Mouse (Mus musculus) G1E (cell line): Measurements from ENCODE around the gene Ssh1. TPM values are rescaled to one million over a fixed set of nuclear protein-coding genes. Genes with fewer than 3 reads are reported as not detected.

Source experiments
- ATAC-seq: 2 replicates; pipeline ENCODE4 v1.8.0; 2016; ENCODE audit warnings: mild to moderate bottlenecking; ENCODE audit not compliant: insufficient number of reproducible peaks, poor library complexity, low FRiP score, severe bottlenecking; ENCODE audit errors: extremely low read depth
- DNase-seq: peaks from one replicate; pipeline ENCODE4 v3.0.0; 2012; ENCODE audit warnings: low spot score
- H3K27me3 ChIP-seq: 2 replicates; pipeline ENCODE4 v1.6.1; 2012; ENCODE audit warnings: mild to moderate bottlenecking, low read length, inconsistent platforms; ENCODE audit not compliant: insufficient read depth
- H3K36me3 ChIP-seq: replicated peaks from 2 replicates; pipeline ENCODE3; 2012; ENCODE audit warnings: mild to moderate bottlenecking, inconsistent platforms
- H3K4me1 ChIP-seq: 2 replicates; pipeline ENCODE4 v1.6.1; 2012; ENCODE audit warnings: low read depth, low read length, inconsistent platforms, mixed read lengths; ENCODE audit not compliant: insufficient read depth
- H3K4me3 ChIP-seq: 2 replicates; pipeline ENCODE4 v1.5.1; 2012; ENCODE audit warnings: low read depth, mild to moderate bottlenecking, inconsistent platforms, low read length, moderate library complexity, mixed read lengths
- H3K9me3 ChIP-seq: replicated peaks from 2 replicates; pipeline ENCODE4 v1.6.1; 2012; ENCODE audit warnings: inconsistent platforms
- CTCF ChIP-seq: IDR thresholded peaks from 2 replicates; pipeline ENCODE4 v1.5.1; 2012; ENCODE audit warnings: low read depth, low read length, inconsistent platforms, mixed read lengths
- GATA1 ChIP-seq: IDR thresholded peaks from 2 replicates; pipeline ENCODE4 v1.6.1; 2012; ENCODE audit warnings: borderline replicate concordance, low read length, inconsistent platforms, mixed read lengths
- GATA2 ChIP-seq: IDR thresholded peaks from 2 replicates; pipeline ENCODE4 v1.6.1; 2012; ENCODE audit warnings: low read depth, low read length, inconsistent platforms, borderline replicate concordance
- POLR2AphosphoS5 ChIP-seq: IDR thresholded peaks from 2 replicates; pipeline ENCODE4 v1.6.1; 2012; ENCODE audit warnings: low read depth, low read length, inconsistent platforms; ENCODE audit not compliant: insufficient replicate concordance
- TAL1 ChIP-seq: conservative IDR thresholded peaks from 2 replicates; pipeline ENCODE4 v1.6.1; 2012; ENCODE audit warnings: low read depth, low read length, inconsistent platforms, mixed read lengths
- polyA plus RNA-seq: library from polyadenylated mRNA; stranded (reverse); fragments of >175 nt; gene quantifications from 2 replicates; pipeline ENCODE4 v1.2.3, GENCODE M21; 2012
- total RNA-seq, 2 experiments: library from RNA; stranded (forward) in 1 of 2; stranded (reverse) in 1 of 2; fragments of 200-1000 nt in 1 of 2; fragments of >200 nt in 1 of 2; fragmentation: Nextera tagmentation in 1 of 2; gene quantifications; 2 replicates each; pipeline ENCODE4 v1.2.3; 2014 to 2017

The Ssh1 gene
- total and polyA plus RNA-seq, 3 experiments = 3.3 to 28.4 (median 13.8) TPM

- H3K4me3 ChIP-seq = no peak overlapping the region
- H3K9me3 ChIP-seq = no peaks in the 10 kb centered on the region
- peaks cover 70% of the 10 kb centered on the region for H3K4me1 ChIP-seq
- ATAC-seq (no peak), DNase-seq (no peak)
- TF ChIP-seq TAL1 (no peak), GATA2 (no peak), POLR2AphosphoS5 (no peak), CTCF (no peak), GATA1 (no peak)
- H3K36me3 ChIP-seq = peaks cover 25% of the 10 kb centered on the region
- peaks cover 4% of the 10 kb centered on the region; the same call in 1 of the 2 replicates for H3K27me3 ChIP-seq
Measured at GRCm38 (mm10) chr5:113989437-113990024, 4.2 kb downstream of the Ssh1 start.

DNA sequence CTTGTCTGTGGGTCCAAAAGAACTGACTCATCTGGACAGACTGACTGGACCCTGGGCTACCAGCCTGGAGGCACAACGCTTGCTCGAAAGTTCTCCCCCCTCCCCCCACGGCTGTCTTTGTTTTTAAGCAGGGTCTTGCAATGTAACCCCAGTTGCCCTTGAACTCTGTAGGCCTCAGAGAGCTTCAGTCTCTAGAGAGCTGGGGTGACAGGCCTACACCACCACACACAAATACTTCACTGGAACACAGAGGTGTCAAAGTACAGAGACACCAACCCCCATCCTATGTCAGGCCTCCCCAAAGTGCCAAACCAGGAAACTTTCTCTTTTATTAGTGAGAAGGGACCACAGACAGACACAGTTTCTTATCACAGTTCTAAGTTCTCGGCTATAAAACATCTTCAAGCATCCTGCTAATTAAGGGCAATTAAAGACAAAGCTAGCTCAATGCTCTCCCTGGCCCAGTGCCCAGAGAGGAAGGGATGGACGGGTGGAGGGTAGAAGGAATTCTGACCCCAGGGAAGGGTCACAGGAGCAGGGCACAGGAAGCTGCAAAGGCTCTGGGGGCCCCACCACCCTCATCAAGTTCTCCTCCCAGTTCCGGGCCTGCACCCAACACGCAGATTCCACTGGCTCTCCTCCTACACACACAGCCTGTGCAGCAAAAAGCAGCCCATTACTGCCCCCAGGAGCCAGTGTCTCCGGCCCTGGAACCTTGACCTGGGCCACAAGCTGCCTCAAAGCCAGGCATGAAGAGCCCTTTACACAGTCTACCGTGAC is 7.3 kb downstream of the Ssh1 start:
- ATAC-seq (0 out of 2 replicates have a peak, but pooled peaks have one; percentile 23), DNase-seq (no peak)
- Histone ChIP-seq H3K4me3 (peak overlapping the region; percentile 42; the same call in 1 of the 2 replicates), H3K9me3 (no peaks in the 10 kb centered on the region), H3K36me3 (peaks cover 31% of the 10 kb centered on the region), H3K27me3 (no peaks in the 10 kb centered on the region), H3K4me1 (peaks cover 68% of the 10 kb centered on the region)
- TF ChIP-seq GATA2 = no peak
- no peak for TF ChIP-seq GATA1
- TF ChIP-seq TAL1 = no peak
- no peak for TF ChIP-seq POLR2AphosphoS5
- no peak for TF ChIP-seq CTCF

DNA sequence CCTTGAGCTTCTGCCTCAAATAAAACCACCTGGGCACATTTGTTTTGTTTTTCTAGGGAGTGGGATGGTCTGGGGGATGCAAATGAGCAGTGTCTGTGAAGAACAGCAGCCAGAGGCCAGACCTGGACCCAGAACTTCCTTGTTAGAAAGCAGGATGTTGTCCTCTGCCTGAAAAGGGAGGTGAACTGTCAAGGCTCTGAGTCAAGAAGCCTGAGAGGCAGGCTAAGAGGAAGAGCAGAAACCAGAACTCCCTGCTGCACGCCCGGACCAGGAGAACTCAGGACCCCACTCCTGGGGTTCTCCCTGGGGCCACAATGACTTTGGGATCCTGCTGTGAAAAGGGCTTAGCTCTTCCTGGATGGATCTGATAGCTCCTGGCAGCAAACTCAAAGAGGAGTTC is 8.0 kb downstream of the Ssh1 start:
- H3K4me1 ChIP-seq = peaks cover 70% of the 10 kb centered on the region
- DNase-seq (no peak), ATAC-seq (no peak)
- H3K4me3 ChIP-seq = no peak overlapping the region; the same call in 1 of the 2 replicates
- H3K9me3 ChIP-seq = no peaks in the 10 kb centered on the region
- peaks cover 29% of the 10 kb centered on the region for H3K36me3 ChIP-seq
- H3K27me3 ChIP-seq = no peaks in the 10 kb centered on the region
- TF ChIP-seq GATA1 (no peak), GATA2 (no peak)

DNA sequence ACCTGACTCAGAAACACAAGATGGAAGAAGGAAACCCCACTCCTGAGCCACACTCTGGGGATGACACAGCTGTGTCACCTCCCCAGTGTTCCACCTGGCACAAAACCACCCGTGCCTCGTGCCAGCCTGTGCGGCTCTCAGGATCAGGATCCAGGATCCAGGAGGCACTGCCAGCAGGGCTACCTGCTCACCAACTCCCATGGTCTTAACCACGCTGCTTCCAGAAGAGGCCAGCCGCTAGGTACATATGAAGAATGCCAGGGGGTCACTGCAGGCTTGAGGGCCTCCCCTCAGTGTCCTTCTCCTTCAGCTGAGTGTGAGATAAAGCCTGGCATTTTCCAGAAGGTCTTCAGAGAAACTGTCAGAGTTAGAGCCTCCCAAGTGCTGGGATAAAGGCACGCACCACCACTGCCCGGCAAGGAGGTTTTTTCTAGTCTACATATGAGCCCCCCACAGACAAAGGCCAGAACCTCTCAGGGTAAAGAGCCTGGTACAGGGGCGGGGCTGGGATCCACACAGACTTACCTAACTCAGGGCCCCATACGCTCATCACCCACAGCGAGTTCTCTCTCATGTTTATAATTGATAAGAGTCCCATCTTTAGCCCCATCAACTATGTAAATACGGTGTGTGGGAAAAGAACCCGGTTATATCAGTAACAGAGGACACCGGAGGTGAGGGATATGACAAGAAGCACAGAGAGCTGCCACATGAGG is 9.5 kb downstream of the Ssh1 start:
- DNase-seq = no peak
- H3K4me1 ChIP-seq = peaks cover 75% of the 10 kb centered on the region

DNA sequence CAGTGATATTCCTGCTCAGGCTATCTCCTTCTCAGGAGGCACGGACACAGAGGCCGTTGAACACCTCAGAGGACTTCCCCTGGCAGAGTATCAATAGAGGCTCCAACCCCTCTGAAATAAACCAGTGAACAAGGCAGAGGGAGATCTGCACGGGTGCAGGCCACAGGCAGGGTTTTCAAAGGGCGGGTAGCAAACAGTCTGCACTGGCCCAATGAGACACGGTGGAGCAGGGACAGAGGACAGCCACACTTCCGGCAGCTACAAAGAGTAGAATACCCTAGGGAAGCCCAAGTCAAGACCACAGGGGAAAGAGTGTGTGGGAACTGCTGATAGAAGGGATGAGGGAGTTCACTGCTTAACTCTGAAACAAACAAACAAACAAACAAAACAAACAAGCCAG is 10.2 kb downstream of the Ssh1 start:
- peak overlapping the region; percentile 67; the same call in 1 of the 2 replicates for H3K4me3 ChIP-seq
- no peaks in the 10 kb centered on the region for H3K27me3 ChIP-seq
- peaks cover 75% of the 10 kb centered on the region for H3K4me1 ChIP-seq
- peaks cover 18% of the 10 kb centered on the region for H3K36me3 ChIP-seq
- ATAC-seq = 0 out of 2 replicates have a peak, but pooled peaks have one; percentile 28
- TF ChIP-seq TAL1 (no peak), GATA2 (no peak), CTCF (no peak), POLR2AphosphoS5 (no peak), GATA1 (no peak)
- DNase-seq = no peak
- no peaks in the 10 kb centered on the region for H3K9me3 ChIP-seq

More for the DNA sequence above, 9.5 kb downstream of the Ssh1 start:
- peak; percentile 61 for ATAC-seq
- TF ChIP-seq CTCF = no peak
- no peak for TF ChIP-seq TAL1
- TF ChIP-seq GATA2 = no peak
- no peak for TF ChIP-seq GATA1
- no peak for TF ChIP-seq POLR2AphosphoS5
- no peaks in the 10 kb centered on the region for H3K27me3 ChIP-seq
- H3K4me3 ChIP-seq = peak overlapping the region; percentile 67; the same call in 1 of the 2 replicates
- H3K36me3 ChIP-seq = peaks cover 21% of the 10 kb centered on the region
- H3K9me3 ChIP-seq = no peaks in the 10 kb centered on the region

- H3K9me3 ChIP-seq = no peaks in the 10 kb centered on the region
- ATAC-seq (no peak), DNase-seq (no peak)
- H3K27me3 ChIP-seq = no peaks in the 10 kb centered on the region
- H3K4me1 ChIP-seq = peaks cover 87% of the 10 kb centered on the region
- peaks cover 33% of the 10 kb centered on the region for H3K36me3 ChIP-seq
- no peak overlapping the region; the same call in 1 of the 2 replicates for H3K4me3 ChIP-seq
- no peak for TF ChIP-seq TAL1
- no peak for TF ChIP-seq POLR2AphosphoS5
- TF ChIP-seq CTCF = no peak
- TF ChIP-seq GATA2 = no peak
- no peak for TF ChIP-seq GATA1
Measured at GRCm38 (mm10) chr5:113981843-113982242, 11.9 kb downstream of the Ssh1 start.
